Comparison of ENCODE assay signal across 8 mouse cellular contexts in genomic region chr3:108166486-108167211, GRCm38 (mm10). TPM values are rescaled to one million over a fixed set of nuclear protein-coding genes. Genes with fewer than 3 reads are reported as not detected.
DNase-seq lines count a peak whose midpoint lies in the region; ATAC-seq and TF ChIP-seq lines count a peak whose summit lies in the region.

No protein-coding gene starts in this region.

- intact Hi-C loops in heart, adult 2 months (cut with DNase I): no loop called here

- no peak overlapping the region for H3K4me2 ChIP-seq in kidney, embryonic 14.5 days (replicated peaks; ENCODE audit: low read depth, low read length)

- H3K36me3 ChIP-seq in heart, adult 2 months (ENCODE audit: control insufficient read depth, insufficient read depth, low read length): no peaks in the 10 kb centered on the region
- H3K36me3 ChIP-seq in kidney, embryonic 14.5 days (ENCODE audit: control insufficient read depth, insufficient read depth, low read length): no peaks in the 10 kb centered on the region

- no peak overlapping the region for H3K27ac ChIP-seq in heart, adult 2 months
- H3K27ac ChIP-seq in kidney, embryonic 14.5 days (ENCODE audit: low read depth, low read length): peak overlapping the region; percentile 86; the same call in 1 of the 2 replicates

- WGBS in heart, adult 2 months: 41% methylated on average over 8 of the region's 11 CpGs
- whole genome bisulfite sequencing in kidney, embryonic 14.5 days: 5% methylated on average over 9 of the region's 11 CpGs

- H3K9ac ChIP-seq in heart, adult 2 months (ENCODE audit: low read depth, low read length): no peak overlapping the region
- H3K9ac ChIP-seq in kidney, embryonic 14.5 days (ENCODE audit: low read depth, low read length): no peak overlapping the region

- DNase-seq in adrenal gland, postnatal 36 days: peak; percentile 24 to 51
- DNase-seq in adrenal gland, adult 18-20 months (ENCODE audit: low spot score in 2 of 2): no peak
- peak; percentile 63 for DNase-seq in embryo, embryonic 11.5 days (ENCODE audit: low read depth, low spot score)
- peak; percentile 52 to 64 for DNase-seq in heart, adult 2 months
- peak; percentile 81 for DNase-seq in lung, postnatal 10 days
- peak; percentile 94 for DNase-seq in skeletal muscle tissue, adult 2 months (ENCODE audit: low read depth, low spot score)
- no peak for DNase-seq in c-Kit-positive CD71-positive TER-119-positive erythroid progenitor cells, embryonic 14.5 days (ENCODE audit: low spot score)

- H3K9me3 ChIP-seq in kidney, embryonic 14.5 days (ENCODE audit: control insufficient read depth, low read length): no peaks in the 10 kb centered on the region

- TF ChIP-seq POLR2A in heart, adult 2 months (IDR thresholded peaks at IDR 0.05; ENCODE audit: insufficient read depth, low read depth, low read length): no peak

- H3K4me1 ChIP-seq in heart, adult 2 months (ENCODE audit: control insufficient read depth, insufficient read depth, low read length): peaks cover 3% of the 10 kb centered on the region; the same call in 1 of the 2 replicates
- H3K4me1 ChIP-seq in kidney, embryonic 14.5 days (ENCODE audit: control insufficient read depth, insufficient read depth, low read length): peaks cover 30% of the 10 kb centered on the region

- H3K4me3 ChIP-seq in heart, adult 2 months: no peak overlapping the region
- no peak overlapping the region for H3K4me3 ChIP-seq in kidney, embryonic 14.5 days (ENCODE audit: low read length)

- no peaks in the 10 kb centered on the region for H3K79me2 ChIP-seq in heart, adult 2 months (replicated peaks; ENCODE audit: control insufficient read depth, insufficient read depth, low read length)

- TF ChIP-seq EP300 in heart, adult 2 months (IDR thresholded peaks at IDR 0.05; ENCODE audit: insufficient read depth, low read depth, low read length): no peak

- peak; percentile 76 for ATAC-seq in kidney, embryonic 14.5 days (ENCODE audit: low FRiP score, low TSS enrichment)

- H3K27me3 ChIP-seq in heart, adult 2 months (ENCODE audit: control insufficient read depth, insufficient read depth, low read length): no peaks in the 10 kb centered on the region
- H3K27me3 ChIP-seq in kidney, embryonic 14.5 days (ENCODE audit: control insufficient read depth, insufficient read depth, low read length): no peaks in the 10 kb centered on the region

- peak; percentile 24; the same call in 1 of the 2 replicates for TF ChIP-seq CTCF in heart, adult 2 months (IDR thresholded peaks at IDR 0.05)

RNA-seq across cellular contexts. Expression of gene Gpr61, which starts 12.0 kb away (rescaled TPM):
- total RNA-seq in adrenal gland, postnatal 36 days (2021): under 1 TPM; 0.13 to 0.16 TPM
- total RNA-seq in adrenal gland, adult 18-20 months (2021): under 1 TPM; 0.19 to 0.23 TPM
- total RNA-seq in heart, adult 2 months (2021): not detected
- polyA plus RNA-seq in heart, adult 2 months (2012; rRNA removed): 0.04 TPM in 1 of 2 replicates, not detected in the other
- polyA plus RNA-seq in kidney, embryonic 14.5 days (2014; fragmentation: Nextera tagmentation; extraction: Ambion mirVana): 0.09 and 0.18 TPM in 2 replicates

RNA-seq across cellular contexts. Expression of gene Amigo1, which starts 19.5 kb away (rescaled TPM):
- total RNA-seq in adrenal gland, postnatal 36 days (2021): 10 to 100 TPM; 20.0 to 22.3 TPM
- total RNA-seq in adrenal gland, adult 18-20 months (2021): 10 to 100 TPM; 23.1 to 23.5 TPM
- 10 to 100 TPM; 16.8 to 17.7 TPM for total RNA-seq in heart, adult 2 months (2021)
- polyA plus RNA-seq in heart, adult 2 months (2012; rRNA removed): 16.4 and 18.6 TPM in 2 replicates
- polyA plus RNA-seq in kidney, embryonic 14.5 days (2014; fragmentation: Nextera tagmentation; extraction: Ambion mirVana): 3.0 and 3.7 TPM in 2 replicates

RNA-seq across cellular contexts. Expression of gene Gnai3, which starts 20.7 kb away (rescaled TPM):
- total RNA-seq in adrenal gland, postnatal 36 days (2021): 100 to 1,000 TPM; 159 to 181 TPM
- 100 to 1,000 TPM; 160 to 166 TPM for total RNA-seq in adrenal gland, adult 18-20 months (2021)
- 10 to 100 TPM; 16.5 to 18.1 TPM for total RNA-seq in heart, adult 2 months (2021)
- polyA plus RNA-seq in heart, adult 2 months (2012; rRNA removed): 7.5 and 18.7 TPM in 2 replicates
- polyA plus RNA-seq in kidney, embryonic 14.5 days (2014; fragmentation: Nextera tagmentation; extraction: Ambion mirVana): 115 and 181 TPM in 2 replicates

RNA-seq across cellular contexts. Expression of gene Cyb561d1, which starts 34.4 kb away (rescaled TPM):
- total RNA-seq in adrenal gland, postnatal 36 days (2021): 1 to 10 TPM; 6.5 to 7.7 TPM
- 1 to 10 TPM; 7.3 to 8.6 TPM for total RNA-seq in adrenal gland, adult 18-20 months (2021)
- total RNA-seq in heart, adult 2 months (2021): 1 to 10 TPM; 4.9 to 5.4 TPM
- polyA plus RNA-seq in heart, adult 2 months (2012; rRNA removed): 5.7 and 7.1 TPM in 2 replicates
- polyA plus RNA-seq in kidney, embryonic 14.5 days (2014; fragmentation: Nextera tagmentation; extraction: Ambion mirVana): 1.4 and 2.2 TPM in 2 replicates

RNA-seq across cellular contexts. Expression of gene Atxn7l2, which starts 44.1 kb away (rescaled TPM):
- 1 to 10 TPM; 7.6 to 9.7 TPM for total RNA-seq in adrenal gland, postnatal 36 days (2021)
- 1 to 10 TPM; 8.2 to 8.5 TPM for total RNA-seq in adrenal gland, adult 18-20 months (2021)
- total RNA-seq in heart, adult 2 months (2021): 1 to 10 TPM; 1.8 to 2.6 TPM
- polyA plus RNA-seq in heart, adult 2 months (2012; rRNA removed): 4.1 and 4.2 TPM in 2 replicates
- 16.9 and 21.9 TPM in 2 replicates for polyA plus RNA-seq in kidney, embryonic 14.5 days (2014; fragmentation: Nextera tagmentation; extraction: Ambion mirVana)

Comparison
In these comparisons a context has a peak if more than half of its experiments do, and no peak if none do; other contexts are left out.
1. DNase-seq: peak in adrenal gland, postnatal 36 days (2 of 2), embryo, embryonic 11.5 days (single experiment), heart, adult 2 months (2 of 2), lung, postnatal 10 days (single experiment) and skeletal muscle tissue, adult 2 months (single experiment); none in adrenal gland, adult 18-20 months (0 of 2) and c-Kit-positive CD71-positive TER-119-positive erythroid progenitor cells, embryonic 14.5 days (single experiment).
2. RNA of gene Gnai3, which starts 20.7 kb away (total RNA-seq): 159 to 181 TPM in adrenal gland, postnatal 36 days and 160 to 166 TPM in adrenal gland, adult 18-20 months; 16.5 to 18.1 TPM in heart, adult 2 months; every median in the first group is over 4 times any median in the second.